Mouse (Mus musculus): ENCODE data around the gene Fbxo27. TPM values are rescaled to one million over a fixed set of nuclear protein-coding genes. Genes with fewer than 3 reads are reported as not detected.

Gene Fbxo27
- total RNA-seq, 2 experiments from 2014 or later: not detected

DNA sequence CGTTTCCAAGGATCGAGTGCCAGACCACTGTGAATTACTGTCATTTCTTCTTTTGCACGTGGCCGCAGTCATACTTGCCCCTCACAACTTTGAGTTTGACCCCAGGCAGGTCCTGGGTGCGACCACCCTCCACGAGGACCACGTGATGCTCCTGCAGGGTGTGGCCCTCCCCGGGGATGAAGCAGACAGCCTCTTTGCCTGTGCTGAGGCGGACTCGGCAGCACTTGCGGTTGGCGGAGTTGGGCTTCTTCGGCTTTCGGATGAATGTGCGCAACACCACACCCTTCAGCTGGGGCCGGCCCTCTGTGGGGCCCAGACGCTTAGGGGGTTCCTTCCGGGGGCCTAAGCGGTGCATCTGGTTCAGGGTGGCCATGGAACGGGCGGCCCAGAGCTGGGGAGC is 47.2 kb downstream of the Fbxo27 start:
- ATAC-seq (replicated peaks; ENCODE audit: low FRiP score, low TSS enrichment, poor library complexity, severe bottlenecking): no peak

DNA sequence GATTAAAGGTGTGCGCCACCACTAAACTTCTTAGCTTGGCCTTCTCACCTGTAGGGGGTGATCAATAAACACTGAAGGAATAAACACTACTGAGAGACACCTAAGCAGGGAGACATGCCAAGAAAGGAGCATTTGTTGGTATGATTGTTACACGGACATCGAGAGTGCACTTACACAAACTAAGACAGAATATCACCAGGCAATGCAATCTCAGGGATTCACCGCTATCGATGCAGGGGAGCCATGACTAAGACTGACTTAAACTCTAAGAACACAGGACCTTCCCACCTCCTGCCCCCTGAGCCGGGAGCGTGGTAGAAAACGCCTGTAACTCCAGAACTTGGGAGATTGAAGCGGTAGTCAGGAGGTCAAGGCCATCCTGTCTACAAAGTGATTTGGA is 48.3 kb downstream of the Fbxo27 start:
- ATAC-seq (replicated peaks; ENCODE audit: low FRiP score, low TSS enrichment, poor library complexity, severe bottlenecking): no peak; the same call in 1 of the 2 replicates

GRCm38 (mm10) chr7:28741368-28741708 is 48.7 kb downstream of the Fbxo27 start:
- ATAC-seq (replicated peaks; ENCODE audit: low FRiP score, low TSS enrichment, poor library complexity, severe bottlenecking): peak; percentile 1; the same call in 1 of the 2 replicates

GRCm38 (mm10) chr7:28741709-28742438 is 49.2 kb downstream of the Fbxo27 start, which contains the start of the genes Mrps12 and Sars2:
Mrps12 (minus strand) TSS chr7:28741820.
Sars2 (plus strand) TSS chr7:28741992.
- peak; percentile 93 for ATAC-seq (replicated peaks; ENCODE audit: low FRiP score, low TSS enrichment, poor library complexity, severe bottlenecking)

Other genes with a start within 250 kb of the Fbxo27 start
- gene Lrfn1, start 240.9 kb upstream of the Fbxo27 start, total RNA-seq (2014; fragmentation: Nextera tagmentation): 0.44 and 0.82 TPM in 2 replicates
- gene Lrfn1, start 240.9 kb upstream of the Fbxo27 start, total RNA-seq (2017): 0.08 and 0.09 TPM in 2 replicates
- gene Ifnl2, start 182.4 kb upstream of the Fbxo27 start, total RNA-seq (2014; fragmentation: Nextera tagmentation): not detected in 2 replicates
- not detected in 2 replicates for gene Ifnl2, start 182.4 kb upstream of the Fbxo27 start, total RNA-seq (2017)
- not detected in 2 replicates for gene Ifnl3, start 170.0 kb upstream of the Fbxo27 start, total RNA-seq (2014; fragmentation: Nextera tagmentation)
- gene Ifnl3, start 170.0 kb upstream of the Fbxo27 start, total RNA-seq (2017): not detected in 2 replicates
- not detected in 2 replicates for gene Sycn, start 152.0 kb upstream of the Fbxo27 start, total RNA-seq (2014; fragmentation: Nextera tagmentation)
- not detected in 2 replicates for gene Sycn, start 152.0 kb upstream of the Fbxo27 start, total RNA-seq (2017)
- gene Nccrp1, start 145.6 kb upstream of the Fbxo27 start, total RNA-seq (2014; fragmentation: Nextera tagmentation): 2.1 TPM in 1 of 2 replicates, not detected in the other
- gene Nccrp1, start 145.6 kb upstream of the Fbxo27 start, total RNA-seq (2017): not detected in 2 replicates
- gene Samd4b, start 94.7 kb upstream of the Fbxo27 start, total RNA-seq (2014; fragmentation: Nextera tagmentation): 20.3 and 26.2 TPM in 2 replicates
- 3.4 and 7.2 TPM in 2 replicates for gene Samd4b, start 94.7 kb upstream of the Fbxo27 start, total RNA-seq (2017)
- 5.3 and 8.3 TPM in 2 replicates for gene Pak4, start 94.7 kb upstream of the Fbxo27 start, total RNA-seq (2014; fragmentation: Nextera tagmentation)
- gene Pak4, start 94.7 kb upstream of the Fbxo27 start, total RNA-seq (2017): 7.9 and 8.3 TPM in 2 replicates
- not detected in 2 replicates for gene Acp7, start 61.5 kb upstream of the Fbxo27 start, total RNA-seq (2014; fragmentation: Nextera tagmentation)
- not detected in 2 replicates for gene Acp7, start 61.5 kb upstream of the Fbxo27 start, total RNA-seq (2017)
- gene Fbxo17, start 24.0 kb downstream of the Fbxo27 start, total RNA-seq (2014; fragmentation: Nextera tagmentation): 1.6 TPM in 1 of 2 replicates, not detected in the other
- 0.34 and 1.2 TPM in 2 replicates for gene Fbxo17, start 24.0 kb downstream of the Fbxo27 start, total RNA-seq (2017)
- 152 and 185 TPM in 2 replicates for gene Mrps12, start 49.0 kb downstream of the Fbxo27 start, total RNA-seq (2014; fragmentation: Nextera tagmentation)
- 31.2 and 55.9 TPM in 2 replicates for gene Mrps12, start 49.0 kb downstream of the Fbxo27 start, total RNA-seq (2017)
- gene Sars2, start 49.1 kb downstream of the Fbxo27 start, total RNA-seq (2014; fragmentation: Nextera tagmentation): 24.9 and 32.6 TPM in 2 replicates
- gene Sars2, start 49.1 kb downstream of the Fbxo27 start, total RNA-seq (2017): 11.3 and 15.6 TPM in 2 replicates
- not detected in 2 replicates for gene Ccer2, start 63.3 kb downstream of the Fbxo27 start, total RNA-seq (2014; fragmentation: Nextera tagmentation)
- gene Ccer2, start 63.3 kb downstream of the Fbxo27 start, total RNA-seq (2017): not detected in 2 replicates
- 85.8 and 107 TPM in 2 replicates for gene Sirt2, start 73.9 kb downstream of the Fbxo27 start, total RNA-seq (2014; fragmentation: Nextera tagmentation)
- 41.4 and 49.7 TPM in 2 replicates for gene Sirt2, start 73.9 kb downstream of the Fbxo27 start, total RNA-seq (2017)
- 34.3 and 39.7 TPM in 2 replicates for gene Nfkbib, start 74.7 kb downstream of the Fbxo27 start, total RNA-seq (2014; fragmentation: Nextera tagmentation)
- 10.3 and 12.8 TPM in 2 replicates for gene Nfkbib, start 74.7 kb downstream of the Fbxo27 start, total RNA-seq (2017)
- gene Rinl, start 96.1 kb downstream of the Fbxo27 start, total RNA-seq (2014; fragmentation: Nextera tagmentation): 21.5 and 26.4 TPM in 2 replicates
- gene Rinl, start 96.1 kb downstream of the Fbxo27 start, total RNA-seq (2017): 17.9 and 24.5 TPM in 2 replicates
- 437 and 487 TPM in 2 replicates for gene Hnrnpl, start 115.7 kb downstream of the Fbxo27 start, total RNA-seq (2014; fragmentation: Nextera tagmentation)
- 350 and 619 TPM in 2 replicates for gene Hnrnpl, start 115.7 kb downstream of the Fbxo27 start, total RNA-seq (2017)
- 119 and 130 TPM in 2 replicates for gene Ech1, start 132.4 kb downstream of the Fbxo27 start, total RNA-seq (2014; fragmentation: Nextera tagmentation)
- 85.5 and 95.0 TPM in 2 replicates for gene Ech1, start 132.4 kb downstream of the Fbxo27 start, total RNA-seq (2017)
- gene Lgals4, start 141.0 kb downstream of the Fbxo27 start, total RNA-seq (2014; fragmentation: Nextera tagmentation): 8.7 and 23.2 TPM in 2 replicates
- 2.6 and 3.8 TPM in 2 replicates for gene Lgals4, start 141.0 kb downstream of the Fbxo27 start, total RNA-seq (2017)
- not detected in 2 replicates for gene Lgals7, start 171.0 kb downstream of the Fbxo27 start, total RNA-seq (2014; fragmentation: Nextera tagmentation)
- not detected in 2 replicates for gene Lgals7, start 171.0 kb downstream of the Fbxo27 start, total RNA-seq (2017)
- not detected in 2 replicates for gene Capn12, start 188.6 kb downstream of the Fbxo27 start, total RNA-seq (2014; fragmentation: Nextera tagmentation)
- gene Capn12, start 188.6 kb downstream of the Fbxo27 start, total RNA-seq (2017): not detected in 2 replicates